Mouse (Mus musculus) bone marrow, adult 2 months (tissue): ENCODE data around the gene Fam107b.

Source experiments
- CTCF ChIP-seq: fragments of 200-500 bp; IDR thresholded peaks from 2 replicates; pipeline ENCODE4 v1.5.1; 2011; ENCODE audit warnings: low read length, control low read depth; ENCODE audit not compliant: control insufficient read depth, insufficient read depth
- POLR2A ChIP-seq: fragments of 200-500 bp; IDR thresholded peaks from 2 replicates; pipeline ENCODE4 v1.6.1; 2011; ENCODE audit warnings: low read depth, mild to moderate bottlenecking, control low read depth, low read length, borderline replicate concordance; ENCODE audit not compliant: control insufficient read depth

- no peak for TF ChIP-seq CTCF
- no peak for TF ChIP-seq POLR2A
Measured at GRCm38 (mm10) chr2:3777696-3778095, 207.4 kb downstream of the Fam107b start.
